Mouse (Mus musculus) kidney, embryonic 14.5 days (tissue): Measurements from ENCODE around the gene Stx6. TPM values are rescaled to one million over a fixed set of nuclear protein-coding genes. Genes with fewer than 3 reads are reported as not detected.
A peak's percentile ranks its signal among the peaks of the same experiment; 100 is the strongest.

Experiments
- ATAC-seq: fragments of 200-750 bp; cut with Nextera tagmentation; 2 replicates; pipeline ENCODE4 v1.8.0; 2017; ENCODE audit warnings: moderate number of reproducible peaks, mild to moderate bottlenecking, moderate TSS enrichment, moderate library complexity; ENCODE audit not compliant: low FRiP score, low TSS enrichment
- H3K27ac ChIP-seq: fragments of 300-500 bp; sonication (generic); 2 replicates; pipeline ENCODE4 v1.5.1; 2014; ENCODE audit warnings: low read depth, mild to moderate bottlenecking, low read length, moderate library complexity, mixed read lengths
- H3K27me3 ChIP-seq: fragments of 300-500 bp; sonication (generic); 2 replicates; pipeline ENCODE4 v1.6.1; 2014; ENCODE audit warnings: mild to moderate bottlenecking, low read length; ENCODE audit not compliant: control insufficient read depth, insufficient read depth
- H3K36me3 ChIP-seq: fragments of 300-500 bp; sonication (generic); 2 replicates; pipeline ENCODE4 v1.6.1; 2014; ENCODE audit warnings: low read length, mixed read lengths; ENCODE audit not compliant: control insufficient read depth, insufficient read depth
- H3K4me1 ChIP-seq: fragments of 300-500 bp; sonication (generic); 2 replicates; pipeline ENCODE4 v1.6.1; 2014; ENCODE audit warnings: low read length, mixed read lengths; ENCODE audit not compliant: control insufficient read depth, insufficient read depth
- H3K4me2 ChIP-seq: fragments of 300-500 bp; sonication (generic); replicated peaks from 2 replicates; pipeline ENCODE4 v1.6.1; 2014; ENCODE audit warnings: low read depth, mild to moderate bottlenecking, low read length
- H3K4me3 ChIP-seq: fragments of 300-500 bp; sonication (generic); 2 replicates; pipeline ENCODE4 v1.5.1; 2014; ENCODE audit warnings: mild to moderate bottlenecking, low read length
- H3K9ac ChIP-seq: fragments of 300-500 bp; sonication (generic); 2 replicates; pipeline ENCODE4 v1.6.1; 2014; ENCODE audit warnings: low read depth, mild to moderate bottlenecking, low read length, moderate library complexity
- H3K9me3 ChIP-seq: fragments of 300-500 bp; sonication (generic); 2 replicates; pipeline ENCODE4 v1.6.1; 2016; ENCODE audit warnings: low read length; ENCODE audit not compliant: control insufficient read depth
- WGBS: fragments of 180-500 bp; shearing (Covaris S2); extraction: QIAGEN DNeasy Blood & Tissue Kit; methylation state at CpG from one replicate; pipeline ENCODE4 v1.1.7; 2014; 5-methylcytosine and 5-hydroxymethylcytosine counted together
- polyA plus RNA-seq: library from polyadenylated mRNA; unstranded; fragments of >200 nt; fragmentation: Nextera tagmentation; extraction: Ambion mirVana; gene quantifications from 2 replicates; pipeline ENCODE4 v1.2.1, GENCODE M21; 2014

The Stx6 gene
- polyA plus RNA-seq, 1 experiment from 2014 or later: 86.8 TPM

DNA sequence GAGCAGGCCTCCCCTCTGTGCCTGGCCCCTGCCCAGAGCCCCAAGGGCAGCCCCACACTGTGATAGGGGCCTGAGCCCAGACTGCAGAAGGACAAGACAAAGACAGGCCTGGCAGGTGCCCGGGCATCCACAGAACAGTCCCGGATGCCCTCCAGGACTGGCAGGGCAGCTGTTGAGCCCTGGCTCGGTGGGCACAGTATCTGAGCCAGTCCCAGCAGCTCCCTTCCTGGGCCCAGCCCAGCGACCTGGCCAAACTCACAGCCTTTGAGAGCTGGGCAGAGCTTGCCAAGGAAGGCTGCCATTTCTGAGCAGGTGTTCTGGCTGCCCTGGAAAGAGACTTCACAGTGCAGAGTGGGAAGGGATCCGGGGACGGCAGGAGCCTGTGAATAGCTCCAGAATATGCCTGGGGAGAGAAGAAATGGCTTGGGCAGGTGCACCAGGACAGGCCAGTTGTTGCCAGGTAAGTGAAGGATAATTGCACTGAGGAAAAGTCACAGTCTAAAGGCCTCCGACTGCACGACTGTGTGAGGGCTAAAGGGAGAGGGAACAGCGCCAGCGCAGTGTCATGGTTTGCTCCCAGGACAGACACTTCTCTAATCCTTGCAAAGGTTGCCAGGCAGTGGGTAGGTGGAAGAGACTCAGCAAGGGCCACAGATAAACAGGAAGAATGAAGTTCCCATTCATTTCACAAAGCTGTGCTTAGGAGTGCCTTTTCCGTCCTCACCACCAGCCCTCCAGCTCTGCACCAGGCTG, 51.7 kb downstream of the Stx6 start:
- Histone ChIP-seq H3K9me3 (no peaks in the 10 kb centered on the region), H3K27me3 (no peaks in the 10 kb centered on the region), H3K36me3 (peaks cover 11% of the 10 kb centered on the region; the same call in 1 of the 2 replicates), H3K27ac (no peak overlapping the region), H3K9ac (no peak overlapping the region), H3K4me3 (no peak overlapping the region), H3K4me1 (peaks cover 44% of the 10 kb centered on the region), H3K4me2 (no peak overlapping the region)
- 77% methylated on average over 11 of the region's 11 CpGs for WGBS
- ATAC-seq: no peak

DNA sequence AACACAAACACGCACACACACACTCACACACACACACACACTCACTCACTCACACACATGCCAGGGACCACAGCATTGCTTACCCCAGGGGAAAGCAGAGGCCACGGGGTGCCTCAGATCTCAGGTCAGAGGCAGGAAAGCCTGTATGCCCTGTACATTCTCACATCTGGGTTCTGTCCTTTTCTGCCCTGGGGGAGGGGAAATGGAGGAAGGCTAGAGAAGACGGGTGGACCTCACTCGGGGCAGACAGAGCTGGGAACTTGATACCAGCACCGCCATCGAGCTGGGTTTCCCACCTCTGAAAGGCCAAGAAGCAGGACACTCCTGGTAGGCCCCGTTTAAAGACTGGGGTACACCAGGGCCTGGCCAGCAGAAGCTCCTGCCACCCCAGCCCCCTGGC, 52.5 kb downstream of the Stx6 start:
- ATAC-seq: no peak
- 18% methylated on average over 7 of the region's 7 CpGs for WGBS
- Histone ChIP-seq H3K4me3 (no peak overlapping the region), H3K9me3 (no peaks in the 10 kb centered on the region), H3K9ac (no peak overlapping the region; the same call in 1 of the 2 replicates), H3K27me3 (no peaks in the 10 kb centered on the region), H3K4me2 (no peak overlapping the region), H3K36me3 (peaks cover 11% of the 10 kb centered on the region; the same call in 1 of the 2 replicates), H3K27ac (peak overlapping the region; percentile 37; the same call in 1 of the 2 replicates), H3K4me1 (peaks cover 51% of the 10 kb centered on the region)

DNA sequence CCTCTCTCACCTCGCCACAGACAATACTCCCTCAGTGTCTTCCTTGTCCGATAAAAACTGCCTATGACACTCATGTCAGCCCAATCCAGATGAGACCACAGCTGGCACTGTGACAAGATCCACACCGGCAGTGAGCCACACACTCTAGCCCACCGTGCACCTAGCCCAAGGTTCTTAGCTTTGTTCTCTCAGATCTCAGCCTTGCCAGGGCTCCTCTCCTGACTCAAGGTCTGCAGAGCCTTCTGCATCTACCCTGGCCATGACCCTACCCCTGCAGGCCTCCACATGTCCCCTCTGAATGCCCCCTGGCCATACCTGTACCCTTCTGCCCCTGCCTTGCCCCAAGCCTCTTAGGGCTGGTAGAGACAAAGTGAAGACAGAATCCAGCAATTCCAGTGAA, 53.6 kb downstream of the Stx6 start:
- 66% methylated on average over 4 of the region's 4 CpGs for WGBS

DNA sequence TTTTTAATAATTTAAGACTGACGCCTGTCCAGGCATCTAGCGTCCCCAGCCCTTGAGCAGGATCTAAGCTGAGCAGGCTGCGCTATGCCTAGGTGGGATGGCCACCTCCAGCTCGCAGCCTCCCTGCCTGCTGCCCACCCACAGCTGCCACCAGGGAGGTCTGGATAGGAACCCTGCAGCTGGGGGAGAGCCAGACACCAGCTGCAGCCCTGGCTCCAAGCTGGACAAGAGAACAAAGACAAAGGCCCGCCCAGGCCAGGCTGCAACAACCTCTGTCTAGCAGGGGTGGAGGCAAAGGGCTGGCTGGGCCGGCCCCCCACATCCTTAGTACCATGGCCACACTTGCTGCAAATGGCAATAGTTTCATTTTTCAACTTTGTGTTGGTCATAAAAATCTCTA, 54.0 kb downstream of the Stx6 start:
- Histone ChIP-seq H3K27ac (peak overlapping the region; percentile 67), H3K9me3 (no peaks in the 10 kb centered on the region), H3K4me3 (no peak overlapping the region), H3K27me3 (no peaks in the 10 kb centered on the region), H3K9ac (peak overlapping the region; percentile 9; the same call in 1 of the 2 replicates), H3K36me3 (peaks cover 2% of the 10 kb centered on the region; the same call in 1 of the 2 replicates), H3K4me1 (peaks cover 55% of the 10 kb centered on the region), H3K4me2 (no peak overlapping the region)
- peak; percentile 59 for ATAC-seq
- 13% methylated on average over 6 of the region's 6 CpGs for WGBS

More for the DNA sequence above, 53.6 kb downstream of the Stx6 start:
- Histone ChIP-seq H3K36me3 (peaks cover 3% of the 10 kb centered on the region; the same call in 1 of the 2 replicates), H3K27me3 (no peaks in the 10 kb centered on the region), H3K4me1 (peaks cover 55% of the 10 kb centered on the region), H3K4me2 (no peak overlapping the region), H3K4me3 (no peak overlapping the region), H3K9me3 (no peaks in the 10 kb centered on the region), H3K27ac (peak overlapping the region; percentile 67; the same call in 1 of the 2 replicates), H3K9ac (peak overlapping the region; percentile 9; the same call in 1 of the 2 replicates)
- ATAC-seq: no peak

DNA sequence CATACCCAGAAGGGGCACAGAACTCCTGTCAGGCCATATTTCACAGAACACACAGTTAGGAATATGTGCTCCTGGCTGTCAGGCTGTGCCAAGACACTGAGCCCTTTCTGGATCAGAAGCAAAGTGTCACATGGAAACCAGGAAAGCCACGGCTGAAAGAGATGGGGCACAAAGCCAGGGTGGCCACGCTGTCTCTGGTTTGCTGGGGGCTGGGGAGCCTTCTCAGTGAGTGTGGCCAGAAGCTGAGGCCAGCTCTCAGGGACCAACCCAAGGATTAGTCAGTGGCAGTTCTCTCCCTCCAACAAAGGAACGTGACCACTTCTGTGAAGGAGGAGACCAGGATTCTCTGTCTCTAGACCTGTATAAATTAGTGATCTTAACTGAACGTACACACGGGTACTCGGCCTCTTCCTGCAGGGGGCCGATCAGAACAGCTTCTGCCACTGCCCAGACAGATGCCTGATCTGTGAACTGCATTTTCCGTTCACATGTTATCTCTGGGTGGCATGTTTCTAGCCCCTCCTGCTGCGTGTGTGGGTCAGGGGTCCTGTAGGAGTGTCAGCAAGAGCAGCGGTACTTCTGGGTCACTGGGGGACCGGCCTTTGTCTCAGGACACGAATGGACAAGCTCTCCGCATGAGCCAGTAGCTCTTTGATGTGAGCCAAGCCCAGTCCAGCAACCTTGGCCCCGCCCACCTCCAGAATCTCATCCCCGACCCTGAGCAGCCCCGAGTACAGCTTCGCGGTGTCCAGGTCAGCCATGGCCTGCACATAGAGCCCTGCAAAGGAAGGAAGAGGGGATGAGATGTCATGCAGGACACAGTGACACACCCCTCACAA, 54.6 kb downstream of the Stx6 start:
- H3K27me3 ChIP-seq: no peaks in the 10 kb centered on the region
- H3K36me3 ChIP-seq: no peaks in the 10 kb centered on the region; the same call in 1 of the 2 replicates
- peak overlapping the region; percentile 67 for H3K27ac ChIP-seq
- no peaks in the 10 kb centered on the region for H3K9me3 ChIP-seq
- 18% methylated on average over 18 of the region's 18 CpGs for WGBS
- no peak overlapping the region for H3K4me2 ChIP-seq
- H3K9ac ChIP-seq: peak overlapping the region; percentile 32; the same call in 1 of the 2 replicates
- peak; percentile 22; the same call in 1 of the 2 replicates for ATAC-seq
- no peak overlapping the region for H3K4me3 ChIP-seq
- H3K4me1 ChIP-seq: peaks cover 55% of the 10 kb centered on the region

DNA sequence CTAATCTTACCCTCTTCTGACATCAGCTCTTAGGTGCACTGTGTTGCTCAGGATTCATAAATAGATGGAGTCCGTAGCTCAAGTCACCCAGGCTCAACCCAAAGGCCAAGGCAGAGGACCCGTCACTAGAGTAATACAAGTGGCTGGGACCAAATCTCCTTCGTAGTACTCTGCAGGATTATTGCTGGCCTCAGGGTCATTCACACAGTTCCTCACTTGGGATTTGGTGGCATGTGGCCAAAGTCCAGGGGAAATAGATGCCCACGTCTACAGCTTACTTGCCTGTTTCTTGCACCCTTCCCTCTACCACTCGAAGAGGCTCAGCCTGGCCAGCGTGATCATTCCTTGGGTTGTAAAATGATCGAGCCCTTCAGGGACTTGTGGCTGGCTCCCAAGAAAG, 55.4 kb downstream of the Stx6 start:
- H3K9ac ChIP-seq: no peak overlapping the region
- no peaks in the 10 kb centered on the region; the same call in 1 of the 2 replicates for H3K36me3 ChIP-seq
- H3K4me1 ChIP-seq: peaks cover 55% of the 10 kb centered on the region
- no peaks in the 10 kb centered on the region for H3K9me3 ChIP-seq
- H3K4me3 ChIP-seq: no peak overlapping the region
- no peak overlapping the region for H3K4me2 ChIP-seq
- 66% methylated on average over 7 of the region's 7 CpGs for WGBS
- no peak overlapping the region for H3K27ac ChIP-seq
- ATAC-seq: no peak
- no peaks in the 10 kb centered on the region for H3K27me3 ChIP-seq

DNA sequence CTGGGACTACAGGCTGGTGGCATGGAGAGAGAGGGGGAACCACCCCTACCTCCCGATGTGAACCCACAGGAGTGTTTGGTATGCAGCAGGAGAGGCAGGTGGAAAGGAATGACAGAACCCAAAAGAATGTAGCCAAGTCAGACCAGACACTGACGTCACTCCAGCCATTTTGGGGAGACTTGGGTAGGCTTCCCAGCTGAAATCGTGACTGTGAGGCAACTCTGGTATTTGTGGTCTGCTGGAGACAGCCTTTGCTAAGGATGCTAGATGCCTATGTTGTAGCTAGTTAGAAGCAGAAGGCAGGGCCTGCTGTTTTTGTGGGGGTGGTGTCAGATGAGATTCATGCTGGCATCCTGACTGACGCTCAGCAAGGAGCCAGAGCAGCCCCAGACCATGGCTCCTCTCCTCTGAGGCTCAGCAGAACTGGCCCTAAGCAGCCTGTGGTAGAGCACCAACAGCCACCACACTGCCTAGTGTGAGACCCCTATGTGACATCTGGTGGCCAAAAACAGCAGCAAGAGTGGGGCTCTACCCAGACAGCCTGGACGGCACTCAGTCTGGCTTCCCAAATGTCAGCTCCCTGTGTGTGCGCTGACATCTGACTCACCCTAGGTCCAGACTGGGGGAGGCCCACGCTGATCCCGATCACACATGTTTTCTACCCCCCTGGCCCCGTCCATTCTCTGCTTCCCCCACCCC, 56.7 kb downstream of the Stx6 start:
- H3K36me3 ChIP-seq: no peaks in the 10 kb centered on the region; the same call in 1 of the 2 replicates
- H3K4me2 ChIP-seq: no peak overlapping the region
- 0 out of 2 replicates have a peak overlapping the region, but pooled peaks have one; percentile 37 for H3K27ac ChIP-seq
- H3K4me3 ChIP-seq: no peak overlapping the region
- H3K4me1 ChIP-seq: peaks cover 55% of the 10 kb centered on the region
- peak; percentile 32 for ATAC-seq
- H3K27me3 ChIP-seq: no peaks in the 10 kb centered on the region
- WGBS: 36% methylated on average over 9 of the region's 9 CpGs
- H3K9ac ChIP-seq: 0 out of 2 replicates have a peak overlapping the region, but pooled peaks have one; percentile 4
- H3K9me3 ChIP-seq: no peaks in the 10 kb centered on the region

DNA sequence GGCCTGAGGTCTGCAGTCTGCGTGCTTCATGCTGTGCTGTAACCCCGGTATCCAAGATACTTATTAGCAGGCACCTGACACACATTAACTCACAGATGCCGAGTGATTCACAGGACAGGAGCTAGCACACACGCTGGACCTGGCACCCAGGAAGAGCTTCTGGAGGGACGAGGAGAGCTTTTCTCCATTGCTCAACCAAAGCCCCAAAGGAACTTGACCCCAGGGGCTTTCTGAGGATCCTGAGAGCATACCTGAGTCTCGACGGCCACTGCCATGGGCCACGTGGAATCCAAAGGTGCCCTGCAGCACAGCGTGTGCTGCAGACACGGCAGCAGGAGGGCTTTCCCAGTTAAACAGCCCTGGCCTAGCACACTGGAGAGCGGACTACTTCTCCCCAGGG, 57.8 kb downstream of the Stx6 start:
- 76% methylated on average over 11 of the region's 11 CpGs for WGBS
- no peaks in the 10 kb centered on the region for H3K27me3 ChIP-seq
- H3K9me3 ChIP-seq: no peaks in the 10 kb centered on the region
- peaks cover 2% of the 10 kb centered on the region; the same call in 1 of the 2 replicates for H3K36me3 ChIP-seq
- ATAC-seq: no peak
- no peak overlapping the region for H3K4me3 ChIP-seq
- H3K4me1 ChIP-seq: peaks cover 46% of the 10 kb centered on the region
- H3K27ac ChIP-seq: no peak overlapping the region
- no peak overlapping the region for H3K4me2 ChIP-seq
- no peak overlapping the region for H3K9ac ChIP-seq
